Mouse (Mus musculus) ovary, postnatal 36 days (tissue): ENCODE results near the gene Poll.

Experiments
- DNase-seq: peaks from one replicate; pipeline ENCODE4 v3.0.0; 2022; ENCODE audit warnings: low spot score, mixed read lengths

Gene Poll

DNA sequence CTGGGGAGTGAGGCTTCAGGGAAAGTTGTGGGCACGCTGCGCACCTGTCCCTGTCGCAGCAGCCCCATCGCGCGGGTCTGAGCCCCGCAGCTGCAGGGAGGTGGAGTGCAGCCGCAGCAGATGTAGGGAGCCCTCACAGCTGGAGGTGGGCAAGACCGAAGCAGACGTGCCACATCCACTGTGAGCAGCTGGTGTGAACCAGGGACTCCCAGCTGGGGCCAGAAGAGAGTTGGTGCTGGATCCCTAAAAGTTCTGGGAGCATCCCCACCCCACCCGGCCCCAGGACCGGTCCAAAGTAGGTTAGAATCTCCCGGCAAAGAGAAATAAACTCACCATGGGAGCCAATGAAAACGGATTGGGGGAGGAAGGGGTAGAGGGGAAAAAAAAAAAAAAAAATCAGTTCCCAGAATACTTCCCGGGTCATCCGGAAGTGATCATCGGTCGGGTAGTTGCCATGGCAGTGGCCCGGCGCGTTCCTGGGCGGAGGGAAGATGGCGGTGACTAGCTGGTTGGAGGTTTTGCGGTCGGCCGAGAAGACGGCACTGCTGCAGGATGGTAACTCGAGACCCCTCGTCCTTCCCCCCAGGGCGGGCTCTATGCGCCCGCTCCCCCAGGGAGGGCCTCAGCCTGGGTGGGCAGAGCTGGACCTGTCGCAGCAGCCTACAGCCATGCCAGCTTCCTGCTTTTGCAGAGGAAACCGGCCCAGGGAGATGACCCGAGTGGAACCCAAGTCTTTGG, at the start of gene Poll, which contains the start of gene Gm17018:
Poll (minus strand) TSS at position 379 of the 738 bp plus-strand sequence.
Gm17018 (plus strand) TSS at position 463 of the 738 bp plus-strand sequence.
- DNase-seq: peak; percentile 82

- no peak for DNase-seq
Observed at GRCm38 (mm10) chr19:45608648-45609339, 48.5 kb upstream of the Poll start.

DNA sequence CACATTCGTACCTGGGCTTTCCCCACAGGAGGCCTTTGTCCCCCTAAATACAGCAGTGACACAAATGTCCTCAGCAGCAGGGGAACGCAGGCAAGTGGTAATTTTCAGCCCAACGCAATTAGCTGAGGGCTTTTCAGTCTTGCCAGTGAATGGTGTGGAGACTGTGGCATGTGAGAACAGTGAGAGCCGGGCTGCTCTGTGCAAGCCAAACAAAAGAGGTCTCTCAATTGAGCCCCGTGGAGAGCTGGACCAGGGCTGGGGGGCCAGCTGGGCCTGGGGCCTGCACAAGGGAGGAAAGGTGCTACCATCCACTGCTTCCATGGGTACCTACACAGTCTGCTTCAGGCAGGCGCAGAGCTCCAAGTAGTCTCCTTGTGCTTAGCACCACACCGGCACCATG, 47.1 kb upstream of the Poll start:
- DNase-seq: no peak

DNA sequence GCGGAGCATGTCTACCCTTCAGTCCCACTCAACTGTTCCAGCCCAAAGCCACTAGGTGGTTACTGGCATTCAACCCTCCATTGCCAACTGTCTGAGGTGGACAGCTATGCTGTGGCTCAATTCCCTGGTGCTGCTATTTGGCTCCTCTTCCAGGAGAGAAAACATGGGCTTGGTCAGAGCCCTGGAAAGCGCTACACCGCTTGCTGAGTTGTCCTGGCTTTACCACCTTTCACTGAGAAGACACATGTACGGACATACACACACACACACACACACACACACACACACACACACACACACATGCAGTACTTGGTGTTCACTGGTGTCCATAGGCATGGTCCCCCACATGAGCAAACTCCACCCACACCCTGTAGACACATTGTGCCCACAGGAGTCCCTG, 46.4 kb upstream of the Poll start:
- DNase-seq: no peak

GRCm38 (mm10) chr19:45602606-45603005, 42.3 kb upstream of the Poll start:
- no peak for DNase-seq

GRCm38 (mm10) chr19:45597106-45597505, 36.8 kb upstream of the Poll start:
- no peak for DNase-seq

DNA sequence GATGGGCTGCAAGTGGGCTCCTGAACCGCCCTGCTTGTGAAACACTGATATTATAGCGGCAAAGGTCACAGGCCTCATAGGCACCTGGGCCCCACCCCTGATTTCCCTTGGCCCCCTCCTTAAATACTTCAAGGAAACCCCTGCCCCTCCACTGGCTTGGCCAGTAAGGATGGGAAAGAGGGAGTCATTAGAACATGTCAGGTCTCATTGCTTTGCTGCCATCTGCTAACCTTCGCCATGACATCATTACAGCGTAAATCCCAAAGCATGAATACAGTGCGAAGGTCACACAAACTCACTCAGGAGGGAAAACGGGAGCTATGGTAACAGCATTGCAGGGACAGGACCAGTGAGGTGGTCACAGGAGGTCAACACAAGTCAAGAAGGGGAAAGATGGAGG, 36.1 kb upstream of the Poll start:
- DNase-seq: no peak

GRCm38 (mm10) chr19:45596019-45596418, 35.7 kb upstream of the Poll start:
- DNase-seq: no peak

DNA sequence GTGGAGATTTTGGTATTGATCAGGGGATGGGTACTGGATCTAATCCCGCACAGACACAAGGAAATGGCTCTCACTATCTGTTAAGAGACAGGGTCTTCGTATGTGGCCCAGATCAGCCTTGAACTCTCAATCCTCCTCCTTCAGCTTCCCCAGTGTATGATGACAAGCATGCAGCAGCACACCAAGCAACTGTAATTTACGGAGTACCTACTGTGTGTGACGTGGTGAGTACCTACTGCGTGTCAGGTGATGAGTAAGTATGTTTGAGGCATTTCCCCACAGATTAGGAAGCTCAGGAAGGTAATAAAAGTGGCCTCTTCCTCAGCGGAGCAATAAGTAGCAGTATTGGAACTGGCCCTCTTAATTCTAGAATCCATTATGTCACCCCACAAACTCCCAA, 35.1 kb upstream of the Poll start:
- DNase-seq: no peak

DNA sequence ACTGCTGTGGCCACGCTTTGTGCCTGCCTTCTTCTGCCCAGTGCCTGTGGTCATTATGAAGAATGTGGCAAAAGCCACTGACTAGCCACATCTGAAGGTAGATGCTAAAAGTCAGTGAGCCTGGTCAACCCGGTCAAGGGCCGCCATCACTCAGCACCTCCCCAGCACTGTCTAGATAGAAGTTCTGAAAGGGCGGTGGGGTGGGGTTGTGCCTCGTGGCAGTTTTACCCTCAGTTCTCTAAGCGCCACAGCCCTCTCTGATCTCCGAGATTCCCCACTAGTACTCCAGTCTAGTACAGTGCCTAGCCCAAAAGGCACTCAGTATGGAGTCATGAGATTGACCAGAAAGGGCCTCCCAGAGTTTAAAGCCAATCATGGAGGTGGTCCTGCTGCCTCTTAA, 33.7 kb upstream of the Poll start:
- DNase-seq: no peak

DNA sequence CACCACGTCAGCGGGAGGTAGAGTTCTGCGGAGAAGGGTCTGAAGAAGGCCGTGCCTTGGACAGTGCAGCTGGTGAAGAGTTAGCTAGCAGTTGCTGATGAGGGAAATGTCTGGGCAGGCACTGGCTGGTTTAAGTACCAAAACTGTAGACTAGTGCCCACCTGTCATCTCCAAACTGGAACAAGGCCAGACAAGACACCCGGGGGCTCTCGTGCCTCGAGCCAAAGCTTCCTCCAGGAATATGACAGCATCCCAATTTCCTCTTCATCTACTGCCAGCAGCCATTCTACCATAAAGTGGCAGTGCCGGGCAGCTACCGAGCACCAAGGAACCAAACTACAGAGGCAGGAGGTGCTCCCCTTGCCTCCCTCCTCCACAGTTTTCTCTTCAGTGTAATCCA, 32.6 kb upstream of the Poll start:
- no peak for DNase-seq

DNA sequence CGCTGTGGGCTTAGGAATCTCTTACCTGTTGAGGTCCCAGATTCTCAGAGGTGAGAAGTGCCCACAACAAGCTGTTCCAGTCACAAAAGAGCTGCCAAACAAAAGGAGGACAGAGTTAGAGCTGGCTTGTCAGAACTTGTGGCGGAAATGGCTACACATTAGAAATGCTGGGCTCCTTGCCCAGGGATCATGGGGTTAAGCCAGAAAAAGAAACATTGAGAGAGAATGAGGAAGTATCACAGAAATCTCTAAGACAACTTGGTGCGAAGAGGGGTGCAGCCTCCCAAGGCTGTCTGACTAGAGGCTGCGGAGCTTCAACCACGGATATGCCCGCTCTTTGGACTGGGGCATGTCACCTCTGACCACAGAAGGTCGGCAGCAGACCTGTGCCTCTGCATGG, 31.4 kb upstream of the Poll start:
- DNase-seq: no peak

GRCm38 (mm10) chr19:45589761-45590160, 29.4 kb upstream of the Poll start:
- DNase-seq: no peak

DNA sequence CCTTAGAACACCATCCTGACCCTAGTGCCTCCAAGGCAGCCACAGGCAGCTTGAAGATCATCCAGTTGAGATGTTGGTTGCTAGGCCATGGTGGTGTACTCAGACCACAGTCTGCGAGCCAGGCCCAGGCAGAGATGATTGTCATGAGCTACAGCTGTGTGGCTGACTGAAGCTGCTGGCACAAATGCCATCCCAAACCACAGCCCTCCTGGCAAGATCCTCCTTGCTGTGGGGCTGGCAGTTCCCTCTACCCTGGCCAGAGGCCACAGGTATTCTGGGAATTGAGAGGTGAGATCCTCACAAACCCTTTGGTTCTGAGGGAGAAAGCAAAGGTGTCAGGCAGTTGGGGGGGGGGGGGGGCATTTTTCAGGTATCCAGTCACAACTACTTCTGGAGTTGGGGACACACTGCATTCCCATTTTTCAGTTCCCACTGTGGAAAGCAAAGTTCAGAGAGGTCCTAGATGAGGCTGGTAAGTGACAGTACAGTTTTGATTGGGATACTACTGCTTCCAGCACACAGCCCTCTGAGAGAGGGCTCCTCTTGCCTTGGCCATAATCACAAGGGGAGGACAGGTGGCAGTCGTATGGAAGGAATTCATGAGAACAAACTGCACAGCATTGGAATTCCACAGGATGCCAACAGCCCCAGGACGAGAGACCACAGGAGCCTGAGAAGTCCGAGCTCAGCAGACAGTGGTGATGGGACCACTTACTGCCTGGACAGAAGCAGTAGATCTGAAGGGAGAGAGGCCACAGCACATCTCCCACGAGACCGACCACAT, 27.4 kb upstream of the Poll start:
- DNase-seq: no peak

GRCm38 (mm10) chr19:45586850-45587249, 26.5 kb upstream of the Poll start:
- no peak for DNase-seq

DNA sequence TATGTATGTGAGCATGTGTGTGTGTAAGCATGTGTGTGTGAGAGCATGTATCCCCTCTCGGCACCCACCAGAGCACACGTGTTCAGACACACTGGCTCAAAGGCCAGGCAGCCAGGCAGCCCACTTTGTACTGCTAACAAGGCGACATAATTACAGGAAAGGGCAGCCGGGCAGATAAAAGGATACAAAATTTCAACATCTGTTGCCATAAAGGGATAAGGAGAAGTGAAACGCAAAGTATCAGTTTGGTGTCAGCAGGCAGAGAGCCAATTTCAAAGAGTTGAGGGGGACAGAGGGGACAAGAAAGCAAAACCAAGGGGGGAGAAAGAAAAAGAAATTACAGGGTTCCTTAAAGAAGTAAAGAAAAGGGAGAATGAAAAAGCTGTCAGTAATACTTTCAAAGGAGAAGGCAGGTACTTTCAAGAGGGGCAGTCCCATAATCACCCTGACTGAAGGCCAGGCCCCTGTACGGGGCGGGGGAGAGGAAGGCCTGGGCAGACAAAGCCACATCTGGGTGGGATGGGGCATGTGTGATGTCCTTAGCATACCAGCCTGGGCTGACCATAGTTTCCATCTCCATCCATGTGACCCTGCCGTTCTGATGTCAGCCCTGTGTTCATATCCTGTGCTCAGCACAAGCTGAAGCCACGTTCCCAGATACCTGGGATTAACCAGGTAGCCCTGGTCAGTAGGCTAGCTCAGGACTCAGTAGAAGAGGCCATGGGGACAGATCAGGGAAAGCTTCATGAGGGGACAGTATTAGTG, 24.7 kb upstream of the Poll start:
- DNase-seq: no peak

DNA sequence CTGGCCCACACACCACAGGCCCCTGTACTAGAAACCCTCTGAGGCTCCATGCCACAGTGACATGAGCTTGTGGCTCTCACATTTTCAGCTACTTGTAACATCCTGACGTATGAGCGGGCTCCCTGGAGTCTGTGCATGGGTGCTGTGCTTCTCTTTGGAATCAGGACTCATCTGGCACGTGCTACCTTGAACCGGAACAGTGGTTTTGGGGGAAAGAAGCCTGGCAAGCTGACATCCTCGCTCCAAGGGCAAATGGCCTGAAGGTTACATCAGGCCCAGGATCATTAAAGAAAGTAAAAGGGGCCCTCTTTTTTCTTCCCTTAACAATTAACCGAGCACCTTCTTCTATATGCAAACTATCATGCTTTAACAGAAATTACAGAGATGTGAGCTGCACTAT, 22.8 kb upstream of the Poll start:
- DNase-seq: no peak

- DNase-seq: no peak
Observed at GRCm38 (mm10) chr19:45582161-45582560, 21.8 kb upstream of the Poll start.

DNA sequence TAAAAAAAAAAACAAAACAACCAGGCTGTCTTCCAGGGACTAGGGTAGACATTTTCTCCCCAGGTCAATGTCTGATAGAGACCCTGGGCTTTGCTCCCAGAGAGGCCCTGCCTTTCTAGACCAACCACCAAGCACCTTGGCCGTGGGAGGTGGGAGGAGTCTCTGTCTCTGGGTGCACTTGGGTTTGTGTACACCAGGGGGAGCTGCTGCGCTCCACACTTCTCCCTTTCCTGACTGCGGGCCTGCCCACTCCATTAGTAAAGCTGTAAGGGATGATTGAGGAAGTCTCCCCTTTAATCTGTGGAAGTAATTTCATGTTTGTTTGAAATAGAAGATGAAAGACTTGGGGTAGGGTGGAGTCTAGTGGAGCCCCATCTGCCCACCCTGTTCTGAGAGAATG, 20.9 kb upstream of the Poll start:
- DNase-seq: peak; percentile 39

DNA sequence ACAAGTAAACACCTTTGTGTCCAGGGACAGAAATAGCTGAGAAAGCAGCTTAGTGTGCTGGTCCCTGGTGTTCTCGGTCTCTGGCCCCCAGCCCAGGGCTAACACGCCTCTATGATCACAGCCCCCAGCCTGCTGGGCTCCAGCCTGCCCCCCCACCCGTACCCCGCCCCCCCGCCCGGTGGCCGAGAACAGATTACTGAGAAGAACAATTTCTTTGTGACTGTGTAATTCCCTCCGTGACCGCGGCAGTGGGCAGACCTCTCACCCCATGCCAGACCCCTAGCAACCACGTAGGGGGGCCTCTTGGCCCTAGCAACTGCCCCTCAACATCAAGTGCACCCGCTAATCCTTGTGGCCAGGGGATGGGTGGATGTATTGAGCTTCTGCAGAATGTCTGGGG, 19.9 kb upstream of the Poll start:
- no peak for DNase-seq

DNA sequence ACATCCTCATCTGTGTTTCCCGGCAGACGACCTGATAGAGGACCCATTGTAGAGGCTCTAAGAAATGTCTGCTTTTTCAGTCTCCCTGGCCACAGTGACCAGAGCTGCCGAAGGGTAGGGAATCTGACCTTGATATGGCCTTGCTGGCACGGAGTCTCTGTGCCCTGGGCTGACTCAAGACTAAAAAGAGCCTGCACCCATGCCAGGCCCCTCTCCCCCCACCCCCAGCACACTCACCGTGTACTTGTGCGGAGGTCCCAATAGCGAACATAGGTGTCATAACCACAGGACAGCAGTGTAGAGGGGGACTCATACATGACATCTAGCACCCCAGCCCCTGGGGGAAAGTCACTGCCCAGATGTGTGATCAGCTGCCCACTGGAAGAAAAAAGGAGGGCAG, 19.1 kb upstream of the Poll start:
- DNase-seq: no peak

- DNase-seq: no peak
Observed at GRCm38 (mm10) chr19:45578976-45579375, 18.6 kb upstream of the Poll start.
